Mouse (Mus musculus): ENCODE results near the gene Kcna3.

Kcna3 gene

DNA sequence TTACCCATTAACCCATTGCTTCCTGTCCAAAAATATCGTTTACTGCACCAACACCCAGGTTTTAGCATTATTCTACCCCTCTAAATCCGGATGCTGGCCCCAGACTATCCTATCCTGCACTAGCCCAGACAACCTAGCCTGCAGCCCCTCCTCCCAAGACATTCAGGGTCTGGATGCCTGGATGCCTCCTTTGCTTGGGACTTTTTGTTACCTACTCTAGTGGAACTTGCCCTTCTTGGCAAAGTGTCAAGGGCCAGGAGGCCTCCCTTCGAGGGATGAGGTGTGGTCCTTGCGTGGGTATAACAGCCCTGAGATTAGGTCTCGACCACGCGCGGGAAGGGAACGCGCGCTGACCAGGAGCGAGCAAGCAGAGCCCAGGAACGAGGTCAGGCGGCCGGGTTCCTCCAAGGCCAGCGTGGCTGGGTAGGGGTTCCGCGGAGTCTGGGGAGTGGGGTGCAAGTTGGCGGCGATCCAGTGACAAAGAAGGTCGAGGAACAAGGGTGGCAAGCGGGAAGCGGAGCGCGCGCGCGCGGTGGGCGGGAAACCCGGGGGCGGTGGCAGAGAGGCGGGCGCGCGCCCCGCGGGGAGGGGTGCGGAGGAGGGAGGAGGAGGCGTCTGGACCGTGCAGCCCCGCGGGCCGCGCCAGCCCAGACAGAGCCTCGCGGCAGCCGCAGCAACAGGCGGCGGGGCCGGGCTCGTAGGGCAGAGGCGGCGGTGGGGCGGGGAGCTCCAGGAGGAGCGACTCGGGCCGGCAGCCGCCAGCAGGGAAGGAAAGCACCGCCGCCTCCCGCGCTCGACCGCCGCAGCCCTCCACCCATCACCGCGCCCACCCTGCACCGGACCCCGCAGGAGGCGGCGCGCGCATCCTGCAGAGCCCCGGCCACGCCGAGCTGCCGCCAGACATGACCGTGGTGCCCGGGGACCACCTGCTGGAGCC is at the start of gene Kcna3:
Gene Kcna3 (plus strand): TSS at position 649 of the 937 bp plus-strand sequence.
- Histone ChIP-seq H3K4me3 (replicated peaks; ENCODE audit: low read length) (peak within 1 kb of the TSS; percentile 82), H3K36me3 (ENCODE audit: insufficient read depth, low read length) (no peaks in the 10 kb centered on the region), H3K27me3 (ENCODE audit: insufficient read depth, low read length) (peaks cover 66% of the 10 kb centered on the region), H3K4me1 (replicated peaks; ENCODE audit: low read depth, low read length) (peaks cover 15% of the 10 kb centered on the region), H3K9me3 (ENCODE audit: low read length) (peaks cover 4% of the 10 kb centered on the region; the same call in 1 of the 2 replicates)
- no peak for TF ChIP-seq POU5F1 (IDR thresholded peaks at IDR 0.05; ENCODE audit: borderline replicate concordance, low read length)

DNA sequence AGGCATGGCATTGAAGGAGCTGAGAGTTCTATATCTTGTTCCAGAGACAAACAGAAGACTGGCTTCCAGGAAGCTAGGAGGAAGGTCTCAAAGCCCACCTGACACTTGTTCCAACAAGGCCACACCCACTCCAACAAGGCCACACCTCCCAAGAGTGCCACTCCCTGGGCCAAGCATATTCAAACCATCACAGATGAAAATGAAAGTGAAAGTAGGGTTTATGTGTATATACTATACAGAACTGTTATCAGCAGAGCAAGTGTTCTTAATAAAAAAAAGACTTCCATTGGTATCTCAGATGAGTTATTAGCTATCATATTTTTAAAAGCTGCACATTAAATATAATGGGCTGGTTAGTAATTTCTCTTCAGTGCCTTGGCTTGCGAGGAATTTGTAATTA is 44.6 kb upstream of the Kcna3 start:
- H3K27me3 ChIP-seq (ENCODE audit: insufficient read depth, low read length) = no peaks in the 10 kb centered on the region
- H3K4me3 ChIP-seq (replicated peaks; ENCODE audit: low read length) = no peak overlapping the region
- no peaks in the 10 kb centered on the region for H3K36me3 ChIP-seq (ENCODE audit: insufficient read depth, low read length)
- no peaks in the 10 kb centered on the region for H3K4me1 ChIP-seq (replicated peaks; ENCODE audit: low read depth, low read length)
- no peak for TF ChIP-seq NANOG (IDR thresholded peaks at IDR 0.05; ENCODE audit: borderline replicate concordance, low read length)
- no peak for TF ChIP-seq CTCF (conservative IDR thresholded peaks at IDR 0.05; ENCODE audit: low read length)
- TF ChIP-seq POU5F1 (IDR thresholded peaks at IDR 0.05; ENCODE audit: borderline replicate concordance, low read length) = no peak
- H3K9me3 ChIP-seq (ENCODE audit: low read length) = no peaks in the 10 kb centered on the region

DNA sequence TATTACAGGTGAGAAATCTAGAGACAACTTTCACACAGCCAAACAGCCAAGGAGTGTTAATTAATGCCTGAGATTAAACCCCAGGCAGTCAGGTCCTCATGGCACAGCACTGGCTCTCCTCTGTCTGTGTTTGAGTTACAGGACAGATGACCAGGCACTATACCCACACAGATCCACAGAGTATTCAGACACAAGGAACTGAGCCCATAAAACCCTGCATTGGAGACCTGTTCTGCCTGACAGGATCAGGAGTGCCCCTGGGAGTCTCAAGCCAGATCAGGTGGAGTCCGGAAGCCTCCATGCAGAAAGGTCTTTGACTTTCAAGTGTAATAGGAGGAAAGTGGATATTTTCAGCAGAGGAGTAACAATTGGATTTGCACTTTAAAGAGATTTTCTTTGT is 40.6 kb upstream of the Kcna3 start:
- H3K36me3 ChIP-seq (ENCODE audit: insufficient read depth, low read length) = no peaks in the 10 kb centered on the region
- no peak for TF ChIP-seq NANOG (IDR thresholded peaks at IDR 0.05; ENCODE audit: borderline replicate concordance, low read length)
- TF ChIP-seq POU5F1 (IDR thresholded peaks at IDR 0.05; ENCODE audit: borderline replicate concordance, low read length) = no peak
- no peak for TF ChIP-seq CTCF (conservative IDR thresholded peaks at IDR 0.05; ENCODE audit: low read length)
- no peak overlapping the region for H3K4me3 ChIP-seq (replicated peaks; ENCODE audit: low read length)

DNA sequence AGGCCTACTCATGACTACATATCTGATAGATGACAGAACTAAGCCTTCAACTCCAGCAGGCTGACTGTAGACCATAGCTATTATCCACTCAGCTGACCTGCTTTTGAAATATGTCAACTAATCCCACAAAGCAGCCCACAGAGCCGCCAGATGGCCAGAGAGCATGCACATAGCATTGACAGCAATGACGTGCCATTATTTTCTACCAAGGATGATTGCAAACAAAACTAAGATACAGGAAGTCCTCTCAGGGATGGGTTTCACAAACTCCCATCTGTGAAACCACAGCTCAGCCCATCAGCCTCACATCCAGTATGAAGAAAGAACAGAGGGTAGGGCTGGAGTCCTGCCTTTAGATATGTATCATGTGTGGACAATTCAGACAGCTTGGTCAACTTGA is 39.8 kb upstream of the Kcna3 start:
- H3K9me3 ChIP-seq (ENCODE audit: low read length) = no peaks in the 10 kb centered on the region
- H3K4me1 ChIP-seq (replicated peaks; ENCODE audit: low read depth, low read length) = no peaks in the 10 kb centered on the region
- no peak for TF ChIP-seq NANOG (IDR thresholded peaks at IDR 0.05; ENCODE audit: borderline replicate concordance, low read length)
- no peak for TF ChIP-seq CTCF (conservative IDR thresholded peaks at IDR 0.05; ENCODE audit: low read length)
- no peaks in the 10 kb centered on the region for H3K36me3 ChIP-seq (ENCODE audit: insufficient read depth, low read length)
- no peak overlapping the region for H3K4me3 ChIP-seq (replicated peaks; ENCODE audit: low read length)
- H3K27me3 ChIP-seq (ENCODE audit: insufficient read depth, low read length) = no peaks in the 10 kb centered on the region

More for the DNA sequence above, 40.6 kb upstream of the Kcna3 start:
- H3K27me3 ChIP-seq (ENCODE audit: insufficient read depth, low read length) = no peaks in the 10 kb centered on the region
- no peaks in the 10 kb centered on the region for H3K4me1 ChIP-seq (replicated peaks; ENCODE audit: low read depth, low read length)
- H3K9me3 ChIP-seq (ENCODE audit: low read length) = no peaks in the 10 kb centered on the region

DNA sequence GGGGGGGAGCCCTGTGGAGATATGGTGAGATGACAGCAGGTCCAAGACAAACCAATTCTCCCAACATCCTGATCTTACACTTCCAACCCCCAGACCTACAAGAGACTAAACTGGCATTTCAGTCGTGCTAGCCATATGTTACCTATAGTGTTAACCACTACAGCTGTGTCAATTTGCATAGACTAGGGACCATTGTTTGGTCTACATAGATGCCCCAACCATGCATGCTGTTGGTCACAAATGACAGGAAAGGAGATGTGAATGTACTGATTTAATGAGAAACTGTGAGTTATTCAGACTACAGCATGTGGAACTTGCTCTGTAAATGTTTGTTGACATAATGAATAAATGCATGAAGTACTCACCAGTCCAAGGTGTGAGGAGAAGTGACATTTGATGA is 37.6 kb upstream of the Kcna3 start:
- Histone ChIP-seq H3K4me1 (replicated peaks; ENCODE audit: low read depth, low read length) (no peaks in the 10 kb centered on the region), H3K36me3 (ENCODE audit: insufficient read depth, low read length) (no peaks in the 10 kb centered on the region), H3K27me3 (ENCODE audit: insufficient read depth, low read length) (no peaks in the 10 kb centered on the region), H3K9me3 (ENCODE audit: low read length) (no peaks in the 10 kb centered on the region), H3K4me3 (replicated peaks; ENCODE audit: low read length) (no peak overlapping the region)
- TF ChIP-seq POU5F1 (IDR thresholded peaks at IDR 0.05; ENCODE audit: borderline replicate concordance, low read length) (no peak), CTCF (conservative IDR thresholded peaks at IDR 0.05; ENCODE audit: low read length) (no peak), NANOG (IDR thresholded peaks at IDR 0.05; ENCODE audit: borderline replicate concordance, low read length) (no peak)

DNA sequence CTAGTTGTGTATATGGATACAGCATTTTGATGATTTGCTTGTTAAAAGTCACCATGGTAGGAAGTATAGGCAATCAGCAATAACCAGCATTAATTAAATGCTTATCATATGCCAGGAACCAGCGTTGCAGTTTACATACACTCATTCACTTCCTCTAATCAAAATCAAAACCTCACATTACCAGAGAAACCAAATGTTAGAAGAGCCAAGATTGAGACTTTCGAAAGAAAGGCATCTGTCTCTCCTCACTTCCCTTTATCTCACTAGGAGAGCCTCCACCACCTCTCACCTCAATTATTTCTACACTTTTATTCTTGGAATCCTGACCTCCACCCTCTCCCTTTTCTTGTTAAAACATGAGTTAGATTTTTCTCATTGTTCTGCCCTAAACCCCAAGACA is 35.8 kb upstream of the Kcna3 start:
- no peaks in the 10 kb centered on the region for H3K4me1 ChIP-seq (replicated peaks; ENCODE audit: low read depth, low read length)
- TF ChIP-seq POU5F1 (IDR thresholded peaks at IDR 0.05; ENCODE audit: borderline replicate concordance, low read length) (no peak), NANOG (IDR thresholded peaks at IDR 0.05; ENCODE audit: borderline replicate concordance, low read length) (no peak), CTCF (conservative IDR thresholded peaks at IDR 0.05; ENCODE audit: low read length) (no peak)
- H3K4me3 ChIP-seq (replicated peaks; ENCODE audit: low read length) = no peak overlapping the region
- no peaks in the 10 kb centered on the region for H3K36me3 ChIP-seq (ENCODE audit: insufficient read depth, low read length)
- H3K27me3 ChIP-seq (ENCODE audit: insufficient read depth, low read length) = no peaks in the 10 kb centered on the region
- H3K9me3 ChIP-seq (ENCODE audit: low read length) = no peaks in the 10 kb centered on the region

DNA sequence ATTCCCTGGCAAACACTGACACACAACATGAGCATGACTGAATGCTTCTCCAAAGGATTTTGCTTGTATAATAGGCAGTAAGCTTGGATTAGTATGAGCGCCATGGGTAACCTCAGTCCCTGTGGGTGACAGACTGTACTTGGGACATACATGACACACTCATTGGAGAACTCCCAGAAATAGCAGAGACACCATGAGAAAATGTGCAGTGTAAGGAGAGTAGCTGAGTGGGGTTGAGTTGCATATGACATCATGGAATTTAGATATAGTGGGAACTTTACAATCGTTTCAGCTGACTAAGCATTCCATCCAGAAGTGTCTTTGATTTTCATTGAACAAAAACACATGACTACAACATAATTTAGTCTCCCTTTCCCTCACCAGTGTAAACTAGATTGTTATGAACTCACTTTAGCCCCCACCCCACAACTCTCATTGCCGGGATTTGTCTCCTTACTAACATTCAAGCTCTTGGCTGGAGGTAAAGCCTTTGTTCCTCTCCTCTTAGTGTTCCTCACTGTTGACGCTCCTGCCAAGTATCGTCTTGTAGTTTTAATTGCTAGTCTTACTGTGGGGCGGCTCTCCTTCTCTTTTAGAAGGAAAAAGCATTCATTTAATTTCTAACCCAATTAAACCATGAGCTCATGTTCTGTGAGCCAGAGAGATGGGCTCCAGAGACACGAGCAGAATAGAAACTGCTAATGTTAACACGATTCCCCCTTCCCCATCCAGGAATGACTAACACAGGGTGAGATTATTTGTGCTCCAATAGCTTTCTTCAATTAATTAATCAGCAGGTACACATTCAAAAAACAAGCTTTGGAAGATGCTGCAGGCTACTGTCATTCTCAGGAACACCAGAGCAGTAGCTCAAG is 33.5 kb upstream of the Kcna3 start:
- Histone ChIP-seq H3K36me3 (ENCODE audit: insufficient read depth, low read length) (no peaks in the 10 kb centered on the region), H3K9me3 (ENCODE audit: low read length) (no peaks in the 10 kb centered on the region), H3K4me3 (replicated peaks; ENCODE audit: low read length) (no peak overlapping the region), H3K4me1 (replicated peaks; ENCODE audit: low read depth, low read length) (no peaks in the 10 kb centered on the region), H3K27me3 (ENCODE audit: insufficient read depth, low read length) (no peaks in the 10 kb centered on the region)
- TF ChIP-seq NANOG (IDR thresholded peaks at IDR 0.05; ENCODE audit: borderline replicate concordance, low read length) (no peak), CTCF (conservative IDR thresholded peaks at IDR 0.05; ENCODE audit: low read length) (no peak), POU5F1 (IDR thresholded peaks at IDR 0.05; ENCODE audit: borderline replicate concordance, low read length) (no peak)

DNA sequence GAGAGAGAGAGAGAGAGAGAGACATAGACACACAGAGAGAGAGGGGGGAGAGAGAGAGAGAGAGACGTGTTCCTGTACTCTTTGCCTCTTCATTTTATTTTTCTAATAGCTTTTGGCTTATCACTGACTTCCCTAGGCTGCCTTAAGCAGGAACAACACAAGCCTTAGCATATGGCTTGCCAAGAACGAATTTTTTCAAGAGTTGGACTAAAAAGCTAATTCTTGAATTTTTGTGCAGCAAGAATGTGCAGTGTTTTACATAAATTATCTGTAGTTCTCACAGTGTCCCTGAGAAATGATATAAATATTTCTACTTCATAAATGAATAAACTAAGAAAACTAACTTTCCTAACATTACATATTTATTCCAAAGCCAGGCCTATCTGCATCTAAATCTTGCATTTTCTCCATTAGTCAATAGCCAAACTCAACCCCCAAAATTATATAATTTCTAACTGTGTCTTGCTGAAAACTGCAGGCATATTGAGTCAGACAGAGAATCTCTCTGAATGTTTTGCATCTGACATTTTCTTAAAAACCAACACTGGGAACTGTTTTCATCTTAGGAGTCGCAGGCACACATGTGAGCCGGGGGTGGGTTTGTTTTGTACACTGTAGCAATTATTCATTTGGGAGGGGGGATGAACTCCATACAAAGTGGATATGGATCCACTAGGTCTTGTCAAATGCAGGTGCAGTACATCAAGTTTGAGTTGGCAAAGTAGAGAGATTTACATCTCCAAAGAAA is 26.5 kb upstream of the Kcna3 start:
- no peaks in the 10 kb centered on the region for H3K4me1 ChIP-seq (replicated peaks; ENCODE audit: low read depth, low read length)
- no peak for TF ChIP-seq POU5F1 (IDR thresholded peaks at IDR 0.05; ENCODE audit: borderline replicate concordance, low read length)
- no peak for TF ChIP-seq NANOG (IDR thresholded peaks at IDR 0.05; ENCODE audit: borderline replicate concordance, low read length)
- TF ChIP-seq CTCF (conservative IDR thresholded peaks at IDR 0.05; ENCODE audit: low read length) = no peak
- H3K4me3 ChIP-seq (replicated peaks; ENCODE audit: low read length) = no peak overlapping the region
- H3K9me3 ChIP-seq (ENCODE audit: low read length) = no peaks in the 10 kb centered on the region
- H3K27me3 ChIP-seq (ENCODE audit: insufficient read depth, low read length) = no peaks in the 10 kb centered on the region
- H3K36me3 ChIP-seq (ENCODE audit: insufficient read depth, low read length) = no peaks in the 10 kb centered on the region

All from E14TG2a.4 (cell line).